Mouse (Mus musculus) liver (tissue): ENCODE measurements at regions not wholly inside any gene's neighbourhood (a gene's known extent, or its start where the extent isn't known, plus 50 kb on each side); places are given as distances from the start of the nearest gene placed in this dataset.

Experiments used
- DNase-seq: peaks from one replicate; pipeline ENCODE4 v3.0.0-alpha.2; 2020; ENCODE audit warnings: mixed read lengths

- no peak for DNase-seq
Measured at GRCm38 (mm10) chr17:66259697-66260096, 136.4 kb downstream of the Ddx11 start.

GRCm38 (mm10) chr17:66262681-66263240 lies 139.4 kb downstream of the Ddx11 start:
- DNase-seq: no peak

DNA sequence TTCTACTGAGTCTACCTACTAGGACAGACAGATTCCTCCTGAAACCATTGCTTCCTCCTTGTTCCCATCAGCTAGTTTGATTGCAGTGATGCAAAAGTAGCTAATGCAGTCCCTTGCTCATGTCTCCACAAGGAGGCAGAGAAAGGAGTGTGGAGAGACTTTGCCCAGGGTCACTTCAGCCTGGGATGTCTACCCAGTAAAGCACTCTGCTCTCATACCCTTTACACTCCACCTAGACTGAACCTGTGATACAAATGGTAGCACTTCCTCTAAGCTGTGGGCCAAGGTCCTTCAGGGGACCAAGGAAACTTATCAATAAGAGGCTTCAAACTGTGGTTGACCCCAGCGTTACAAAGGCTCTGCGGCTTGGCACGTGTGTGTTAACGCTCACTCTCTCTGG lies 140.1 kb downstream of the Ddx11 start:
- DNase-seq: no peak

DNA sequence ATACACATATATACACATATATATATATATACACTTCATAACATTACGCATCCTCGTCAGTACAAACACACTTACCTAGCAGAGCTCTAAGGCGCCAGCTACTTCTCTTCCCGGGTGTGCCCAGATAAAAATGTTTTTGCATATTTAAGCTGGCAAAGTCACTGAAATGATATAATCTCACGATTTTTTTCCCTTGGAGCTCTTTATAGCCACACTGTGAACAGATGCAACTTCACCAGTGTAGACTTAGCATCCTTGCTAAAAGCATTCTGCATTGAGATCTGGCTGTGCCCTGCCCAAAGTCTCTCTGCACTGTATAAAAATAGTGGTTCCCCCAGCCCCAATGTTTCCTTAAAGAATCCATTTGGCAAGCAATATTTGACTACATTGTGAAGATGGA lies 143.5 kb downstream of the Ddx11 start:
- no peak for DNase-seq

GRCm38 (mm10) chr17:66267831-66268230 lies 144.5 kb downstream of the Ddx11 start:
- no peak for DNase-seq

DNA sequence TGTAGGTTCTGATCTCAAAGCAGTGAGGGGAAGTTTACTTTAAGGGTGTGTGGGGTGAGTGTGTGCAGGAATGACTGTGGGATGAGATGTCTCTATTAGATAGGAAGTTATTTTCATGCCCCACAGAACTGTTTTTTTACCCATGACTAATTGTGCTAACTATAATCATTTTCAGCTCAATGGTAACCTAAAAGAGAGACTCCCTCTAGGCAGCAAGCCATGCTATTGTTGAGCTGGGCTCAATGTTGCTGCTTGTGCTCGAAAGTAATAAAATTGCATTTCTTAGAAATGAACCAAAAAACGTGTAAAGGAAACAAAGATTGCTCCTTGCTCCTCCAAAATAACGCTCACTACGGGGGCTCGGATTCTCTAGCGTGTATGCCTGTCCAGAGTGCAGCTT lies 146.2 kb downstream of the Ddx11 start:
- DNase-seq: no peak

- DNase-seq: no peak
Measured at GRCm38 (mm10) chr17:66271906-66272305, 148.6 kb downstream of the Ddx11 start.

DNA sequence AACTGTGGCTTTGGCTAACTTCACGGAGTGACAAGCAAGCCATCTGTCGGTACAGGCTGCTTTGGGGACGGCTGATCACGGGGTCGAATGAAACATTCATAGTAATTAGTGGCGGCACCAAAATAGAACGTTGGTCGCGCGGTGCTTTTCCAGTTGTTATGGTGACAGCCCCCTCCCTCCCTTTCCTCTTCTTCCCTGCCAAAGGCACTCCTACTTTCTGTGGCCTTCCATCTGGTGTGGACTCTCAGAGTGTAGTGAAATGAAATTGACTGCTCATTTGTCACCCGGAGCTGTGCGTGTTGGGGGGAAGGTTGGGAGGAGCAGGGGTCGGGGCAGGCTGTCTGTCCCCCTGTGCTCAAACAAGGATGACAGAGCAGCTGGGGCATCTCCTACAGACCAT lies 153.5 kb downstream of the Ddx11 start:
- no peak for DNase-seq

DNA sequence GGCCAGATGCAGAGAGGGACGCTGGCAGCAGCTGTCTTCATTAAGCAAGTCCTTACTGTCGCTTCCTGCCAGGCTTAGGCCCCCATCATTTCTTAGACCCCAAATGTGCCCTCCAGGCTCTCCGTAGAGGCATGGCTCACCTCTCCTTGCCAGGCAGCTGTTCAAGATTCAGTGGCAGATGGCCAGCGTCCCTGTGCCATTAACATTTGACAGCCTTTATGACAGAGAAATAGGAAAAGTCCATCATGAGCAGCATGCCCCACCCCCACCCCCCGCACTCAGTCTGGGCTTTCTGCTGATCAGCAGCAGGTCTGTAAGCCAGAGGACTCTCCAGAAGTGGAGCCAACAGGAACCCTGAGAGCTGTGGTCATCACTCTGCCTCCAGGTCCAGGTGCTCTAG lies 154.7 kb downstream of the Ddx11 start:
- no peak for DNase-seq

- no peak for DNase-seq
Measured at GRCm38 (mm10) chr17:66285295-66285694, 162.0 kb downstream of the Ddx11 start.
